Mouse (Mus musculus) Patski (cell line): ENCODE measurements at regions not wholly inside any gene's neighbourhood (a gene's known extent, or its start where the extent isn't known, plus 50 kb on each side); places are given as distances from the start of the nearest gene placed in this dataset.

Experiments used
- ATAC-seq: fragments of 100-300 bp; one replicate; pipeline ENCODE4 v1.8.0; 2021
- CTCF ChIA-PET: fragments of 350-600 bp; sonication (Branson Sonifier 250); formaldehyde crosslinking; loops from one replicate; lab custom pipeline; 2022; ENCODE audit warnings: inconsistent platforms; lab: Charles Lee
- POLR2A ChIA-PET: fragments of 350-600 bp; sonication (Branson Sonifier 250); formaldehyde crosslinking; loops from one replicate; lab custom pipeline; 2022; ENCODE audit warnings: antibody characterized with exemption, inconsistent platforms; lab: Charles Lee
- DNase-seq: peaks from one replicate; pipeline ENCODE4 v3.0.0-alpha.2; 2011; ENCODE audit warnings: low read depth, low spot score
- H3K27me3 ChIP-seq: fragments of 371-371 bp; one replicate; pipeline ENCODE4 v1.5.1; 2021
- CTCF ChIP-seq: fragments of 100-300 bp; IDR thresholded peaks from one replicate; pipeline ENCODE4 v1.5.1; 2021
- in situ Hi-C: fragments of 300-500 bp; cut with MboI; formaldehyde crosslinking; loops from 3 replicates; pipeline ENCODE4 v1.11.1; 2018; ENCODE audit warnings: low pct_unique_long_range_greater_than_20kb, mixed read lengths

DNA sequence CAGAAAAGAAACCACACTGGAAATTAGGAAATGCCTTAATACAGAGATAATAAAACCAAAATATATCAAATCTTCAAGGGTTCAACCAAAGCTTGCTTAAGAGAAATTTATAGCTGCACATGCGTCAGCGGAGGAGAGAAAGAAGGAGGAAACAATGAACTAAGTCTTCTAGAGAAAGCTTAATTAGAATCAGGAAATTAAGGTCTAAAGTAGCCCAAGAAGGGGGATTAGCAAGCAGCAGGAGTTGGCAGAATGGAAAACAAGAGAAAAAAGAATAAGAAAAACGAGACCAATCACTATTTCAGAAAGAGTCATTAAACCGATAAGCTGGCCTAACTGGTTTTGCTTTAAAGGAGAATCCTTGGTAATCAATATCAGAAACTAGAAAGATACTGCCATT is 119.4 kb upstream of the Irf2bp2 start:
- no peak for ATAC-seq

DNA sequence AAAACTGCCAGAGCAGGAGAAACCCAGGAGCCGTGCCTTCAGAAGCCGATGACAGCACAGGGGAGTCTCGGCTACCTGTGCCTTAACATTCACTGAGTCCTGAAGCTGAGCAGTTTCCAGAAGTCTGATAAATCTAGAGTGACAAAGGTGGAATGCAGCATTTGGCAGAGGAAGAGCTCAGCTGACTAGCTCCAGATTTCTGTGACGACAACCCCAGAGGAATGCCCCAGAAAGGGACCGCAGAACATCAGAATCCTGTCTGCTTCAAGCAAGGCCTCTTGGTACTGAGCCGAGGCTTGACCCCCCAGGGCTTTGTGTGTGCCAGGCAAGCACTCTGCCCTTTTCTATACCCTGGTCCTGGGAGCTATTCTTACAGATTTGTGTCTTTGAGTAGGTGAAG is 119.0 kb upstream of the Irf2bp2 start:
- ChIA-PET CTCF (no interaction called here), POLR2A (interaction anchor here (1.1 to 1.5 kb wide), 2 partner anchors 10 to 22 kb away, joined by 3 read pairs; no protein-coding TSS in a partner anchor)
- TF ChIP-seq CTCF = no peak
- H3K27me3 ChIP-seq = no peaks in the 10 kb centered on the region
- DNase-seq = no peak
- in situ Hi-C loops = loop anchor here (25.0 kb wide), 1 partner anchor 450 kb away; no protein-coding TSS in a partner anchor
- no peak for ATAC-seq

More for the DNA sequence above, 119.4 kb upstream of the Irf2bp2 start:
- in situ Hi-C loops = loop anchor here (25.0 kb wide), 1 partner anchor 451 kb away; no protein-coding TSS in a partner anchor
- no peak for DNase-seq
- TF ChIP-seq CTCF = no peak
- POLR2A ChIA-PET = interaction anchor here (1.1 to 1.5 kb wide), 2 partner anchors 10 to 22 kb away, joined by 3 read pairs; no protein-coding TSS in a partner anchor
- no peaks in the 10 kb centered on the region for H3K27me3 ChIP-seq
- CTCF ChIA-PET = no interaction called here

DNA sequence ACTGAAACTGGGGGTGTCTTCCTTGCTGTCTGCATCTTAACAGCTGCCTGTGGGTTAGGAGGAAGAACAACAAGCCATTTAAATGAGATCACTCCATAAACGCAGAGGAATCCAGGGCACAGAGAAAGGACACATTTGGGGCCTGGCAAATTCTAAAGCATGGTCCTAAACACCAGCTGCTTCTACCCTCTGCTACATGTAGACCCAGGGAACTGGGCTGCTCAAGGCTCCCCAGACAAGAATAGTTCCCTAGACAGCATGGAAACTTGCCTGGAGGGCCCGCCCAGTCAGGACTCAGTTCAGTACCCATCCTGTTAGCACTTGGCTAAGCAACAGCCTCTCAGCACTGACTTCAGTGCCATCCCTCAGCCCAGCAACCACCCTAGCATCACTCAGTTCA is 115.2 kb upstream of the Irf2bp2 start:
- DNase-seq = no peak
- CTCF ChIA-PET = interaction anchor here (0.6 to 1.4 kb wide), 3 partner anchors 11 to 28 kb away, joined by 3 to 4 read pairs (median 4); no protein-coding TSS in a partner anchor
- TF ChIP-seq CTCF = no peak
- H3K27me3 ChIP-seq = no peaks in the 10 kb centered on the region
- ATAC-seq = no peak
- in situ Hi-C loops = loop anchor here (25.0 kb wide), 1 partner anchor 447 kb away; no protein-coding TSS in a partner anchor
- POLR2A ChIA-PET = interaction anchor here (0.6 to 1.0 kb wide), 2 partner anchors 25 to 116 kb away, joined by 3 read pairs; no protein-coding TSS in a partner anchor

DNA sequence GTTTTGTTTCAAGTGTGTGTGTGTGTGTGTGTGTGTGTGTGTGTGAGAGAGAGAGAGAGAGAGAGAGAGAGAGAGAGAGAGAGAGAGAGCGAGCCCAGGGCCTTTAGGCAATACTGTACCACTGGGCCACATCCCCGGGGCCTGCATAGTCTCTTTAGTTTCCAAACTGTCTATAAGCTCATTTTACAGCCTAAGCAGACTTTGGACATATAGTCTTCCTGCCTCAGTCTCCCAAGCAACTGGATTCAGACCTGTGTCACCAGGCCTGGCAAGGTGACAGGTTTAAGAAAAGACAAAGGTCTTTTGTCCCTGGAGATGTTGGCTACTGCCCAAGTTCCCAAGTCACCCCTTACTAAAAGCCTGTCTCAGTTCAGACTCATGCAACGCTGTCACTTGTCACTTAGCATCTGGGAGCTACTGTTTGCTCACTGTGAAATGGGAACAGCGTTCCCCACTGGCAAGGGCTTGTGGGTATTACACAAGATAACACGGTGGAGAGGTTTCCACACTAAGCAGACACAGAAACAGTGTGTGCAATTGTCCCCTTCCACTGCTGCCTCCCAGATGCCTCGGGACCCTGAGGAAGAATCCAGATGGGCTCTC is 113.6 kb upstream of the Irf2bp2 start:
- ATAC-seq = no peak
- in situ Hi-C loops = loop anchor here (25.0 kb wide), 1 partner anchor 445 kb away; no protein-coding TSS in a partner anchor
- H3K27me3 ChIP-seq = no peaks in the 10 kb centered on the region
- CTCF ChIA-PET = interaction anchor here (1.1 to 1.4 kb wide), 3 partner anchors 11 to 35 kb away, joined by 3 to 4 read pairs (median 3); no protein-coding TSS in a partner anchor
- POLR2A ChIA-PET = no interaction called here
- no peak for DNase-seq
- no peak for TF ChIP-seq CTCF

DNA sequence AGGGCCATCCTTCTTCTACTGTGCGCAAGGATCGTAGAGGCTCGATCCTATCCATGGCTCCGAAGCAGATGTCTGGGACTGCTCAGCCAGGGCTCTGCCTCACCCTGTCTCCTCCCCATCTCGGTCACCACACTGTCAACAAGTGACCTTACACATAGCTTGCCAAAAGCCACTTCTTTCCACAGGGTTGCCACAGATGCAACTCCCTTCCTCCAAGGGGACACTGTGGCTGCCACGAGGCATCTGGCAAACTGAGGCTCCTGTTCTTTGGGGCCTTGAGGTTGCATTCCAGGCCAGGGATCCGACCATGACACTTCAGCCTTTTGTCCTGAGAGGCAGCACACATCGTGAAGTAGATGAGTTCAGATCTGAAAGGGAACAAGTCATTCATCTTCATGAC is 112.5 kb upstream of the Irf2bp2 start:
- no peaks in the 10 kb centered on the region for H3K27me3 ChIP-seq
- in situ Hi-C loops = loop anchor here (25.0 kb wide), 1 partner anchor 444 kb away; no protein-coding TSS in a partner anchor
- ChIA-PET POLR2A (no interaction called here), CTCF (interaction anchor here (1.3 to 1.4 kb wide), 2 partner anchors 12 to 33 kb away, joined by 3 to 4 read pairs; no protein-coding TSS in a partner anchor)
- no peak for TF ChIP-seq CTCF
- ATAC-seq = no peak
- no peak for DNase-seq

DNA sequence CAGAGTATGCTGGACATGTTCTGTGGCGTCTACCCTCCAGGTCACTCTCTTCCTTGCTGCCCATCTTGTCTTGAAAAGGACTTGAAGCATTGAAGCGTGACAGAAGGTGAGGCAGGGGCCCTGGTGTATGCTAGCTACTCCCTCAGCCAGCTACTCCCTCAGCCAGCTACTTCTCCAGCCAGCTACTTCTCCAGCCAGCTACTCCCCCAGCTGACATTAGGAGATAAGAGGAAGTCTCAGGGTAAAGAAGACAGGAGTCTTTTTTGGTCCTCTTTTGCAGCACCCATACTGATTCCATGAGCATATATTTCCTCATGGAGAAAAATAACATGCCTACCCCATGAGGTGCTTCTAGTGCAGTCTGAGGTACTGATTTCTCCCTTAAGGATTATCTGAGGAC is 111.6 kb upstream of the Irf2bp2 start:
- H3K27me3 ChIP-seq = no peaks in the 10 kb centered on the region
- TF ChIP-seq CTCF = no peak
- ChIA-PET POLR2A (no interaction called here), CTCF (no interaction called here)
- in situ Hi-C loops = loop anchor here (25.0 kb wide), 1 partner anchor 443 kb away; no protein-coding TSS in a partner anchor
- no peak for ATAC-seq
- no peak for DNase-seq

DNA sequence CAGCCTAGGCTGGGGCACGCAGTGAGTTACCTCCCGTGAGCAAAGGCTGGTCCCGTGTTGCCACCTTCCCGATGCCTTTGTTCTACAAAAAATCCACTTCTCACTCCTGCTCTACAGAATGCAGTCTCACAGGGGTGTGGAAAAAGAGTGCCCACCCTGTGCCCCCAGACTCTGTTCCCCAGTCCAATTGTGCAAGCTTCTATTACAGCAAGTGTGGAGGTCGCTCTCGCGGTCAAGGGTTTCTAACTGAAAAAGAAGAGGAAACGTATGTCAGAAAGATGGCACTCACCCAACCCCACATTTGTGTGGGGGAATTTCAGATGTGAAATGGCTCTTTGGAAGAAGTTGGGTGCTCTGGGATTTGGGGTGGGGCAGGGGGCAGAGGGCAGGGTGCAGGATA is 110.9 kb upstream of the Irf2bp2 start:
- in situ Hi-C loops = loop anchor here (25.0 kb wide), 1 partner anchor 442 kb away; no protein-coding TSS in a partner anchor
- ChIA-PET POLR2A (no interaction called here), CTCF (no interaction called here)
- DNase-seq (no peak), ATAC-seq (no peak)
- TF ChIP-seq CTCF = no peak
- no peaks in the 10 kb centered on the region for H3K27me3 ChIP-seq

DNA sequence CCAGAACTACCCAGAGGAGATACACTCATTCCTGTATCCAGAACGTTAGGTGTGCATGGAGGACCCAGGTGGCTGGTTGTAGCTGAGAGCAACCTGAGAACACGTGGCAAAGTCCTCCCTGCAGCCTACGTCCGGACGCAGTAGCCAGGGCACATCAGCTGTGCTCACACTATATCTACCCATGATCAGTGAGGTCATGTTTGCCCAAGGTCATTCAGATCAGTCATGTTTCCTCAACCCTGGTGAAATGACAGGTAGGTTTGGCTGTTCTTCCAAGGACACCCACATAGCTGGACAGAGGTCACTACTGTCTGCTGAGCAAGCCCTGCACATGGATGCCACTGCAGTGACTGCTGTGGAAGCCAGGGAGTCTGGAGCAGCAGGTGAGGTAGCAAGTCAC is 109.8 kb upstream of the Irf2bp2 start:
- DNase-seq (no peak), ATAC-seq (no peak)
- CTCF ChIA-PET = no interaction called here
- no peak for TF ChIP-seq CTCF
- POLR2A ChIA-PET = no interaction called here
- in situ Hi-C loops = loop anchor here (25.0 kb wide), 1 partner anchor 441 kb away; no protein-coding TSS in a partner anchor
- H3K27me3 ChIP-seq = no peaks in the 10 kb centered on the region

DNA sequence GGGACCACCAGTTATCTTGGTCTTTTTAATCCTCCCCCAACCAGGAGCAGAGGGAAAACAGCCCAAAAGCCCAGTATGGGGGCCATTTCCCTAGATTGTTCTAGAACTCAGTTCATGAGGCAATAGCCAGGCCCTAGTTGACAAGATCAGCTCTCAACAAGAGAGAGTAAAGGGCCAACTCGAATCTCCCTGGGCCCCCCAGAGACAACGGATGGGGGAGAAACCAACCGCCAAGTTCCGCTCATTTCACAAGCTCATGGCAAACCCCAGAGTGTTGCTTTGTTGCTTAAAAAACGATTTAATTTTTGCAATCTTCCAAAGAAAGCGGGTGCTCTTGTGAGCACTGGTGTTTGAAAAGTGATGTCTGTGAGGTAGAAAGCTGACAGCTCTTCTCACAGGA is 108.5 kb upstream of the Irf2bp2 start:
- POLR2A ChIA-PET = no interaction called here
- CTCF ChIA-PET = no interaction called here
- DNase-seq = no peak
- no peak for ATAC-seq
- TF ChIP-seq CTCF = no peak
- no peaks in the 10 kb centered on the region for H3K27me3 ChIP-seq
- in situ Hi-C loops = loop anchor here (25.0 kb wide), 1 partner anchor 440 kb away; no protein-coding TSS in a partner anchor

DNA sequence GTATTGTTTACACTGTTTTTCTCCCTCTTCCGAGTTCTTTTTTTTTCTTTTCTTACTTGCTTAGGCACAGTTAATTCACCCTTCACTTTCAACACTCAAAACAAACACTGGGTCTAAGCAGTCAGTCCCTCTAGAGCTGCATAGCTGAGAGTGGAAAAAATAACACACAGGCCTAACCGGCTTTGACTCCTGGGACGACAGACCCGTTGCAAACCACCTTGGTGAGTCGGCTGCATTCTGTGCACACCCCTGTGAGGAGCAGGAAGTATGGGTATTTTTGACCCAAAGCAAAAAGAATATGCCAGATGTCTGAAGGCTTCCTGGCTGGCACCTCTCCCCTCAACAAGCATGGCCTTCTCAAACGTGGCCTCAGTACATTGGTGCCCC is 105.6 kb upstream of the Irf2bp2 start:
- ATAC-seq (peak; percentile 19), DNase-seq (no peak)
- in situ Hi-C loops = no loop called here
- POLR2A ChIA-PET = interaction anchor here (1.0 kb wide), 1 partner anchor 271 kb away, joined by 4 read pairs; the partner anchor contains the start of gene Rbm34
- CTCF ChIA-PET = interaction anchor here (0.6 kb wide), 1 partner anchor 102 kb away, joined by 3 read pairs; no protein-coding TSS in a partner anchor
- no peak for TF ChIP-seq CTCF
- no peaks in the 10 kb centered on the region for H3K27me3 ChIP-seq
